Mouse (Mus musculus) activated CD4-positive, CD25-positive, alpha-beta regulatory T cell, adult 4 months (primary cell): ENCODE measurements at regions not wholly inside any gene's neighbourhood (a gene's known extent, or its start where the extent isn't known, plus 50 kb on each side); places are given as distances from the start of the nearest gene placed in this dataset.

ENCODE experiments used
- ATAC-seq: one replicate; pipeline ENCODE4 v1.8.0; 2017

GRCm38 (mm10) chr2:50588652-50589051 is 292.1 kb upstream of the Mmadhc start:
- ATAC-seq, result no peak

GRCm38 (mm10) chr2:50586321-50587050 is 289.9 kb upstream of the Mmadhc start:
- ATAC-seq, result no peak

- ATAC-seq, result no peak
Observed at GRCm38 (mm10) chr2:50579620-50580019, 283.0 kb upstream of the Mmadhc start.

- no peak for ATAC-seq
Observed at GRCm38 (mm10) chr2:50578278-50579043, 281.9 kb upstream of the Mmadhc start.

GRCm38 (mm10) chr2:50577736-50578135 is 281.1 kb upstream of the Mmadhc start:
- ATAC-seq, result no peak

- ATAC-seq, result no peak
Observed at GRCm38 (mm10) chr2:50573455-50573854, 276.9 kb upstream of the Mmadhc start.

- no peak for ATAC-seq
Observed at GRCm38 (mm10) chr2:50571021-50571420, 274.4 kb upstream of the Mmadhc start.

GRCm38 (mm10) chr2:50569502-50570285 is 273.1 kb upstream of the Mmadhc start:
- ATAC-seq, result no peak

- no peak for ATAC-seq
Observed at GRCm38 (mm10) chr2:50568777-50569501, 272.3 kb upstream of the Mmadhc start.

- ATAC-seq, result no peak
Observed at GRCm38 (mm10) chr2:50567542-50567941, 270.9 kb upstream of the Mmadhc start.

GRCm38 (mm10) chr2:50554031-50554430 is 257.4 kb upstream of the Mmadhc start:
- no peak for ATAC-seq

- ATAC-seq, result no peak
Observed at GRCm38 (mm10) chr2:50552437-50552836, 255.8 kb upstream of the Mmadhc start.

- ATAC-seq, result no peak
Observed at GRCm38 (mm10) chr2:50549871-50550270, 253.3 kb upstream of the Mmadhc start.

GRCm38 (mm10) chr2:50539741-50540441 is 243.3 kb upstream of the Mmadhc start:
- ATAC-seq, result no peak

GRCm38 (mm10) chr2:50538068-50538467 is 241.5 kb upstream of the Mmadhc start:
- no peak for ATAC-seq

- ATAC-seq, result no peak
Observed at GRCm38 (mm10) chr2:50535085-50535878, 238.7 kb upstream of the Mmadhc start.

GRCm38 (mm10) chr2:50533702-50534101 is 237.1 kb upstream of the Mmadhc start:
- no peak for ATAC-seq

GRCm38 (mm10) chr2:50527425-50527824 is 230.8 kb upstream of the Mmadhc start:
- ATAC-seq, result no peak

GRCm38 (mm10) chr2:50524838-50525615 is 228.4 kb upstream of the Mmadhc start:
- no peak for ATAC-seq

- no peak for ATAC-seq
Observed at GRCm38 (mm10) chr2:50520169-50520568, 223.6 kb upstream of the Mmadhc start.
